Mouse (Mus musculus) liver, postnatal 0 days (tissue): ENCODE data around the gene Vps45.

Experiments used
- CTCF ChIP-seq: sonication (generic); IDR thresholded peaks from 2 replicates; pipeline ENCODE4 v1.5.1; 2016; ENCODE audit warnings: antibody characterized with exemption, low read depth
- EP300 ChIP-seq: IDR thresholded peaks from 2 replicates; pipeline ENCODE4 v1.6.1; 2016; ENCODE audit warnings: antibody characterized with exemption, low read depth, mild to moderate bottlenecking

DNA sequence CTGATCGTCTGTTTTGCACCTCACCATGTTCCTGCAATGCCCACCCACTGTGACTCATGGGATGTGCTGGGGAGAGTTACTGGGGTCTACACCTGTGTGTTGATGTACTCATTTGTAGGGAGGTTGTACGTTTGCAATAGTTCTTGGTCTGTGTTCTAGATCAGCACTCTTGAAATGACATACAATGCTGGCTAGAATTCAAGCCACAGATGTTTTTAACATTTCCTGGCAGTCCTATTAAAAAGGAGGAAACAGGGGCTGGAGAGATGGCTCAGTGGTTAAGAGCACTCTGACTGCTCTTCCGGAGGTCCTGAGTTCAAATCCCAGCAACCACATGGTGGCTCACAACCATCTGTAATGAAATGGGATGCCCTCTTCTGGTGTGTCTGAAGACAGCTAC, 104.7 kb downstream of the Vps45 start:
- TF ChIP-seq CTCF = no peak
- no peak for TF ChIP-seq EP300
